In genomic region chr6:128945564-128945963, GRCm38 (mm10) we compare ENCODE assay signal across 26 mouse cellular contexts. TPM values are rescaled to one million over a fixed set of nuclear protein-coding genes. Genes with fewer than 3 reads are reported as not detected.
"Had no signal": no experiment of that assay in that cellular context is flagged by ENCODE, and none has a peak within 500 bp of the region (broad histone marks: within the 10 kb centered on the region; RNA-seq: fewer than 3 reads in every experiment).

No protein-coding gene starts in this region.

- H3K9me3 ChIP-seq: midbrain, embryonic 12.5 days; neural tube, embryonic 12.5 days; stomach, embryonic 15.5 days had no signal

- DNase-seq: lung, adult 18-20 months; lung, embryonic 14.5 days; lung, postnatal 10 days; lung, postnatal 4 days; midbrain, embryonic 14.5 days; retina, postnatal 1 day; right cerebral cortex, adult 18-20 months; right cerebral cortex, postnatal 25 days; right cerebral cortex, postnatal 4 days; spleen, adult 18-20 months; thymus, adult 2 months; thymus, postnatal 25 days; thymus, postnatal 4 days had no signal

- H3K36me3 ChIP-seq: midbrain, embryonic 10.5 days; midbrain, embryonic 12.5 days; neural tube, embryonic 12.5 days; stomach, embryonic 15.5 days had no signal

- H3K4me1 ChIP-seq: midbrain, embryonic 10.5 days; midbrain, embryonic 12.5 days; neural tube, embryonic 12.5 days; stomach, embryonic 15.5 days had no signal

- H3K4me2 ChIP-seq: lung, embryonic 14.5 days; midbrain, embryonic 12.5 days; neural tube, embryonic 12.5 days; stomach, embryonic 15.5 days had no signal

- H3K27me3 ChIP-seq: midbrain, embryonic 12.5 days; neural tube, embryonic 12.5 days; stomach, embryonic 15.5 days had no signal

- H3K9ac ChIP-seq: lung, embryonic 14.5 days; midbrain, embryonic 12.5 days; neural tube, embryonic 12.5 days; stomach, embryonic 15.5 days had no signal

- H3K4me3 ChIP-seq: midbrain, embryonic 10.5 days; midbrain, embryonic 12.5 days; neural tube, embryonic 12.5 days; stomach, embryonic 15.5 days had no signal

- H3K27ac ChIP-seq: midbrain, embryonic 10.5 days; midbrain, embryonic 12.5 days; neural tube, embryonic 12.5 days; stomach, embryonic 15.5 days; stomach, postnatal 0 days had no signal

RNA-seq across cellular contexts. Expression of gene Clec2g, which starts 11.4 kb away (rescaled TPM):
- total RNA-seq: megakaryocyte, adult 5-6 weeks; megakaryocyte-erythroid progenitor cell, adult 5-6 weeks; midbrain, postnatal 0 days had no signal
- polyA plus RNA-seq: liver, embryonic 16.5 days; lung, embryonic 14.5 days; lung, embryonic 16.5 days; midbrain, embryonic 10.5 days; midbrain, embryonic 12.5 days; midbrain, embryonic 14.5 days; midbrain, postnatal 0 days; neural tube, embryonic 12.5 days; neural tube, embryonic 14.5 days; small intestine, adult 2 months; testis, adult 2 months had no signal

RNA-seq across cellular contexts. Expression of gene Clec2i, which starts 58.2 kb away (rescaled TPM):
- total RNA-seq: midbrain, postnatal 0 days had no signal
- polyA plus RNA-seq: midbrain, embryonic 10.5 days; midbrain, embryonic 12.5 days; midbrain, embryonic 14.5 days; midbrain, postnatal 0 days; neural tube, embryonic 12.5 days; neural tube, embryonic 14.5 days; small intestine, adult 2 months; testis, adult 2 months had no signal
